ENCODE assay signal across 8 mouse cellular contexts in the genomic region with DNA sequence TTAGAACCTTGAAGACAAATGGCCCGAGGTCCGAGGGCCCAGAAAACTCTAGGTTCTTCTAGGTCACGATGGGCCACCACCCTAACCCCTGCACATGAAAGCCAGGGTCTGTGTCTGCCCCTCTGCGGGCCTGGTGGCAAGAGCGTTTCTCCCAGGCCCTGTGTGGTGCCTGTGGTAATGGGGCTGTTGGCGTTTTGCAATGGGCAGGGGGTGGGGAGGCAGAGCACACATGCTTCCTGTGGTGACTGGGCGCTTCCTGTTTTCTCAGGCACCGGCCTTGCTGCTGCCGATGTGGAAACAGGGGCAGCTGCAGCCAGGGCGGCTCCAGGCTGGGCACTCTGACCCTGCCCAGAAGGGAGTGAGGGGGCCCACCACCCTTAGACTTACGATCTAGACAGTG. TPM values are rescaled to one million over a fixed set of nuclear protein-coding genes. Genes with fewer than 3 reads are reported as not detected.
DNase-seq lines count a peak whose midpoint lies in the region; ATAC-seq and TF ChIP-seq lines count a peak whose summit lies in the region.

No protein-coding gene starts in this region.

- peak; percentile 60 to 64 for DNase-seq in adrenal gland, postnatal 36 days
- peak; percentile 54 for DNase-seq in heart, postnatal 4 days
- DNase-seq in thymus, postnatal 36 days, result peak; percentile 67 to 80
- no peak for DNase-seq in hindbrain, embryonic 14.5 days (ENCODE audit: low spot score)
- DNase-seq in embryo, embryonic 9.5 days (ENCODE audit: extremely low spot score), result no peak

- no peak overlapping the region for H3K4me2 ChIP-seq in intestine, embryonic 15.5 days (replicated peaks)
- no peak overlapping the region for H3K4me2 ChIP-seq in intestine, postnatal 0 days (replicated peaks; ENCODE audit: low read depth)
- H3K4me2 ChIP-seq in hindbrain, embryonic 14.5 days (replicated peaks), result no peak overlapping the region

- H3K4me3 ChIP-seq in intestine, embryonic 15.5 days (replicated peaks), result no peak overlapping the region
- H3K4me3 ChIP-seq in intestine, postnatal 0 days (ENCODE audit: low read depth, low read length), result no peak overlapping the region
- peak overlapping the region; percentile 32 for H3K4me3 ChIP-seq in macrophage (ENCODE audit: inconsistent target)
- H3K4me3 ChIP-seq in hindbrain, embryonic 14.5 days (replicated peaks; ENCODE audit: low read length), result no peak overlapping the region

- H3K9ac ChIP-seq in intestine, embryonic 15.5 days, result no peak overlapping the region
- H3K9ac ChIP-seq in intestine, postnatal 0 days (ENCODE audit: low read depth, low read length), result no peak overlapping the region
- H3K9ac ChIP-seq in hindbrain, embryonic 14.5 days, result no peak overlapping the region

- no peaks in the 10 kb centered on the region for H3K9me3 ChIP-seq in intestine, embryonic 15.5 days
- H3K9me3 ChIP-seq in intestine, postnatal 0 days (ENCODE audit: control insufficient read depth), result no peaks in the 10 kb centered on the region
- H3K9me3 ChIP-seq in hindbrain, embryonic 14.5 days (ENCODE audit: control insufficient read depth, low read length), result no peaks in the 10 kb centered on the region

- no peaks in the 10 kb centered on the region for H3K36me3 ChIP-seq in intestine, embryonic 15.5 days
- no peaks in the 10 kb centered on the region for H3K36me3 ChIP-seq in intestine, postnatal 0 days (ENCODE audit: control insufficient read depth, insufficient read depth)
- 0 out of 2 replicates have a peak, but pooled peaks cover 3% of the 10 kb centered on the region for H3K36me3 ChIP-seq in macrophage (ENCODE audit: inconsistent target)
- H3K36me3 ChIP-seq in hindbrain, embryonic 14.5 days (replicated peaks; ENCODE audit: control insufficient read depth, insufficient read depth), result no peaks in the 10 kb centered on the region

- H3K79me2 ChIP-seq in macrophage (ENCODE audit: inconsistent target), result peaks cover 78% of the 10 kb centered on the region

- no peaks in the 10 kb centered on the region for H3K27me3 ChIP-seq in intestine, embryonic 15.5 days (replicated peaks)
- no peaks in the 10 kb centered on the region for H3K27me3 ChIP-seq in intestine, postnatal 0 days (replicated peaks; ENCODE audit: control insufficient read depth, insufficient read depth, low read length)
- no peaks in the 10 kb centered on the region for H3K27me3 ChIP-seq in hindbrain, embryonic 14.5 days (ENCODE audit: control insufficient read depth, insufficient read depth, low read length)

- no peak for TF ChIP-seq CTCF in intestine, postnatal 0 days (IDR thresholded peaks at IDR 0.05; ENCODE audit: low read depth)

- no peak overlapping the region for H3K27ac ChIP-seq in intestine, embryonic 15.5 days
- H3K27ac ChIP-seq in intestine, postnatal 0 days (ENCODE audit: low read depth, low read length), result no peak overlapping the region
- peak overlapping the region; percentile 100 for H3K27ac ChIP-seq in macrophage
- no peak overlapping the region for H3K27ac ChIP-seq in hindbrain, embryonic 14.5 days

- H3K4me1 ChIP-seq in intestine, embryonic 15.5 days (replicated peaks), result peaks cover 2% of the 10 kb centered on the region
- no peaks in the 10 kb centered on the region for H3K4me1 ChIP-seq in intestine, postnatal 0 days (replicated peaks; ENCODE audit: control insufficient read depth, insufficient read depth, low read length)
- peaks cover 5% of the 10 kb centered on the region; the same call in 1 of the 2 replicates for H3K4me1 ChIP-seq in hindbrain, embryonic 14.5 days (replicated peaks; ENCODE audit: control insufficient read depth, insufficient read depth, low read length)

- ATAC-seq in intestine, embryonic 15.5 days, result peak; percentile 8; the same call in 1 of the 2 replicates
- no peak for ATAC-seq in intestine, postnatal 0 days
- no peak for ATAC-seq in hindbrain, embryonic 14.5 days (ENCODE audit: low FRiP score)

- WGBS in intestine, embryonic 15.5 days, result 62% methylated on average over 11 of the region's 11 CpGs
- WGBS in intestine, postnatal 0 days, result 59% methylated on average over 11 of the region's 11 CpGs
- 0% methylated on average over 11 of the region's 11 CpGs for WGBS in macrophage (ENCODE audit: missing documents)
- WGBS in hindbrain, embryonic 14.5 days, result 69% methylated on average over 11 of the region's 11 CpGs

RNA-seq across cellular contexts. Expression of gene Spi1, which starts 0.7 kb away (rescaled TPM):
- polyA plus RNA-seq in intestine, embryonic 15.5 days (2015; fragmentation: Nextera tagmentation; extraction: Ambion mirVana), result 7.9 and 8.9 TPM in 2 replicates
- polyA plus RNA-seq in intestine, postnatal 0 days (2015; fragmentation: Nextera tagmentation; extraction: Ambion mirVana), result 5.1 and 7.3 TPM in 2 replicates
- total RNA-seq in adrenal gland, postnatal 36 days (2021), result 1 to 10 TPM; 3.0 to 7.6 TPM
- total RNA-seq in heart, postnatal 4 days (2021), result 1 to 10 TPM; 2.7 to 3.5 TPM
- total RNA-seq in macrophage (2018; cell fraction: chromatin; rRNA removed), result 100 to 1,000 TPM in 21 of 26 experiments, 10 to 100 TPM in 5; 72.3 to 238 (median 156) TPM
- total RNA-seq in macrophage (2018; cell fraction: cytosol; rRNA removed), result 100 to 1,000 TPM; 241 to 433 (median 325) TPM
- total RNA-seq in macrophage (2018; cell fraction: nucleus; rRNA removed), result 100 to 1,000 TPM; 111 to 275 (median 166) TPM
- 298 to 440 TPM (median 373 TPM) in 3 replicates for polyA plus RNA-seq in macrophage (2018)
- polyA plus RNA-seq in hindbrain, embryonic 14.5 days (2014; fragmentation: Nextera tagmentation; extraction: Ambion mirVana), result 4.1 and 4.3 TPM in 2 replicates

RNA-seq across cellular contexts. Expression of gene Slc39a13, which starts 12.6 kb away (rescaled TPM):
- 26.5 and 32.4 TPM in 2 replicates for polyA plus RNA-seq in intestine, embryonic 15.5 days (2015; fragmentation: Nextera tagmentation; extraction: Ambion mirVana)
- polyA plus RNA-seq in intestine, postnatal 0 days (2015; fragmentation: Nextera tagmentation; extraction: Ambion mirVana), result 12.6 and 15.0 TPM in 2 replicates
- 10 to 100 TPM; 24.2 to 31.9 TPM for total RNA-seq in adrenal gland, postnatal 36 days (2021)
- total RNA-seq in heart, postnatal 4 days (2021), result 10 to 100 TPM; 32.6 to 36.8 TPM
- 100 to 1,000 TPM in 15 of 26 experiments, 10 to 100 TPM in 11; 69.4 to 316 (median 143) TPM for total RNA-seq in macrophage (2018; cell fraction: chromatin; rRNA removed)
- total RNA-seq in macrophage (2018; cell fraction: cytosol; rRNA removed), result 10 to 100 TPM; 14.7 to 47.5 (median 21.7) TPM
- 100 to 1,000 TPM in 11 of 26 experiments, 10 to 100 TPM in 15; 53.4 to 149 (median 91.2) TPM for total RNA-seq in macrophage (2018; cell fraction: nucleus; rRNA removed)
- 19.8 to 23.0 TPM (median 21.8 TPM) in 3 replicates for polyA plus RNA-seq in macrophage (2018)
- polyA plus RNA-seq in hindbrain, embryonic 14.5 days (2014; fragmentation: Nextera tagmentation; extraction: Ambion mirVana), result 27.4 and 27.6 TPM in 2 replicates

RNA-seq across cellular contexts. Expression of gene Psmc3, which starts 29.0 kb away (rescaled TPM):
- polyA plus RNA-seq in intestine, embryonic 15.5 days (2015; fragmentation: Nextera tagmentation; extraction: Ambion mirVana), result 232 and 236 TPM in 2 replicates
- 155 and 163 TPM in 2 replicates for polyA plus RNA-seq in intestine, postnatal 0 days (2015; fragmentation: Nextera tagmentation; extraction: Ambion mirVana)
- total RNA-seq in adrenal gland, postnatal 36 days (2021), result 100 to 1,000 TPM; 193 to 228 TPM
- 100 to 1,000 TPM; 240 to 248 TPM for total RNA-seq in heart, postnatal 4 days (2021)
- total RNA-seq in macrophage (2018; cell fraction: chromatin; rRNA removed), result 100 to 1,000 TPM in 7 of 26 experiments, 10 to 100 TPM in 19; 25.0 to 117 (median 78.2) TPM
- total RNA-seq in macrophage (2018; cell fraction: cytosol; rRNA removed), result 100 to 1,000 TPM; 117 to 186 (median 143) TPM
- total RNA-seq in macrophage (2018; cell fraction: nucleus; rRNA removed), result 100 to 1,000 TPM in 6 of 26 experiments, 10 to 100 TPM in 20; 39.9 to 113 (median 78.9) TPM
- 149 to 321 TPM (median 192 TPM) in 3 replicates for polyA plus RNA-seq in macrophage (2018)
- 237 and 243 TPM in 2 replicates for polyA plus RNA-seq in hindbrain, embryonic 14.5 days (2014; fragmentation: Nextera tagmentation; extraction: Ambion mirVana)

RNA-seq across cellular contexts. Expression of gene Mybpc3, which starts 35.1 kb away (rescaled TPM):
- 0.05 and 0.06 TPM in 2 replicates for polyA plus RNA-seq in intestine, embryonic 15.5 days (2015; fragmentation: Nextera tagmentation; extraction: Ambion mirVana)
- polyA plus RNA-seq in intestine, postnatal 0 days (2015; fragmentation: Nextera tagmentation; extraction: Ambion mirVana), result not detected in 2 replicates
- total RNA-seq in adrenal gland, postnatal 36 days (2021), result not detected
- 1,000 to 10,000 TPM; 1,781 to 1,857 TPM for total RNA-seq in heart, postnatal 4 days (2021)
- 10 to 100 TPM in 7 of 26 experiments, 1 to 10 TPM in 19; 1.3 to 19.5 (median 6.7) TPM for total RNA-seq in macrophage (2018; cell fraction: chromatin; rRNA removed)
- under 1 TPM; 0.04 to 0.37 (median 0.15) TPM for total RNA-seq in macrophage (2018; cell fraction: cytosol; rRNA removed)
- 10 to 100 TPM in 1 of 26 experiments, 1 to 10 TPM in 23, under 1 TPM in 2; 0.69 to 13.1 (median 3.3) TPM for total RNA-seq in macrophage (2018; cell fraction: nucleus; rRNA removed)
- polyA plus RNA-seq in macrophage (2018), result 0.09 to 0.11 TPM in 2 of 3 replicates, not detected in the other
- polyA plus RNA-seq in hindbrain, embryonic 14.5 days (2014; fragmentation: Nextera tagmentation; extraction: Ambion mirVana), result not detected in 2 replicates

RNA-seq across cellular contexts. Expression of gene Rapsn, which starts 47.4 kb away (rescaled TPM):
- polyA plus RNA-seq in intestine, embryonic 15.5 days (2015; fragmentation: Nextera tagmentation; extraction: Ambion mirVana), result 1.2 and 1.5 TPM in 2 replicates
- polyA plus RNA-seq in intestine, postnatal 0 days (2015; fragmentation: Nextera tagmentation; extraction: Ambion mirVana), result 0.50 and 0.55 TPM in 2 replicates
- total RNA-seq in adrenal gland, postnatal 36 days (2021), result 1 to 10 TPM; 1.5 to 2.3 TPM
- total RNA-seq in heart, postnatal 4 days (2021), result 10 to 100 TPM; 19.3 to 23.3 TPM
- 1 to 10 TPM in 10 of 26 experiments, under 1 TPM in 1, not detected in 15; 0.55 to 5.4 (median 2.3) TPM for total RNA-seq in macrophage (2018; cell fraction: chromatin; rRNA removed)
- total RNA-seq in macrophage (2018; cell fraction: cytosol; rRNA removed), result 10 to 100 TPM; 11.2 to 39.7 (median 20.6) TPM
- total RNA-seq in macrophage (2018; cell fraction: nucleus; rRNA removed), result 10 to 100 TPM in 2 of 26 experiments, 1 to 10 TPM in 24; 1.0 to 11.2 (median 4.9) TPM
- 6.3 to 39.6 TPM (median 12.2 TPM) in 3 replicates for polyA plus RNA-seq in macrophage (2018)
- polyA plus RNA-seq in hindbrain, embryonic 14.5 days (2014; fragmentation: Nextera tagmentation; extraction: Ambion mirVana), result 0.97 and 1.1 TPM in 2 replicates

Comparison
In these comparisons a context has a peak if more than half of its experiments do, and no peak if none do; other contexts are left out.
1. DNase-seq: peak in adrenal gland, postnatal 36 days (2 of 2), heart, postnatal 4 days (single experiment) and thymus, postnatal 36 days (2 of 2); none in hindbrain, embryonic 14.5 days (single experiment) and embryo, embryonic 9.5 days (single experiment).
2. RNA of gene Spi1, which starts 0.7 kb away (polyA plus RNA-seq): 298 to 440 TPM in macrophage; 7.9 to 8.9 TPM in intestine, embryonic 15.5 days, 5.1 to 7.3 TPM in intestine, postnatal 0 days and 4.1 to 4.3 TPM in hindbrain, embryonic 14.5 days; every median in the first group is over 10 times any median in the second.